Mouse (Mus musculus): ENCODE data around the gene Trip13. TPM values are rescaled to one million over a fixed set of nuclear protein-coding genes. Genes with fewer than 3 reads are reported as not detected.

Trip13 gene
- polyA plus RNA-seq, 1 experiment from 2014 or later: 2.4 TPM

DNA sequence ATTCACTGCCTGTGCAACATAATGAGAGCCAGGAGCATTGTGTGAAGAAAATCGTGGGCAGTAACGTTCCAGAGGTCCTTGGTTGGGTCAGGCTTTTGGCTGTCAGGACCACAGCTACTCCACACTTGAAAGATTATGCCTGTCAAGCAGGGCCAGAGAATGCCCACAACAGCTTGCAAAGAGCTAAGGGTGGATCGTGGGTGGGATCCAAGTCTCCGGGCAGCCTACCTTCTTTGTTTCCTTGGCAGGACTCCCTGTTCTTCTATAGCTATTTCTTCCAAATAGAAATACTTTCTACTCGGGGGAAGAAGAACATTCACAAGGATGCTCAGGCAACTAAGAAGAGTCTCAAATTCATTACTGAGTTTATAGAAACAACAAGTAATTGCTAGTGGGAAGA is 30.4 kb downstream of the Trip13 start:
- Histone ChIP-seq H3K4me1 (ENCODE audit: insufficient read depth, low read depth, low read length) (no peaks in the 10 kb centered on the region), H3K9ac (replicated peaks; ENCODE audit: low read depth) (no peak overlapping the region), H3K4me2 (replicated peaks; ENCODE audit: low read depth, low read length) (no peak overlapping the region), H3K27me3 (replicated peaks; ENCODE audit: insufficient read depth, low read length) (no peaks in the 10 kb centered on the region), H3K36me3 (ENCODE audit: insufficient read depth, low read length) (no peaks in the 10 kb centered on the region), H3K9me3 (ENCODE audit: low read length) (no peaks in the 10 kb centered on the region), H3K27ac (ENCODE audit: low read length) (no peak overlapping the region), H3K4me3 (ENCODE audit: low read depth, low read length) (no peak overlapping the region)
- TF ChIP-seq EP300 (IDR thresholded peaks at IDR 0.05) (no peak), CTCF (IDR thresholded peaks at IDR 0.05) (no peak)
- DNase-seq (ENCODE audit: low spot score) (no peak), ATAC-seq (no peak)
- 74% methylated on average over 5 of the region's 5 CpGs for WGBS

DNA sequence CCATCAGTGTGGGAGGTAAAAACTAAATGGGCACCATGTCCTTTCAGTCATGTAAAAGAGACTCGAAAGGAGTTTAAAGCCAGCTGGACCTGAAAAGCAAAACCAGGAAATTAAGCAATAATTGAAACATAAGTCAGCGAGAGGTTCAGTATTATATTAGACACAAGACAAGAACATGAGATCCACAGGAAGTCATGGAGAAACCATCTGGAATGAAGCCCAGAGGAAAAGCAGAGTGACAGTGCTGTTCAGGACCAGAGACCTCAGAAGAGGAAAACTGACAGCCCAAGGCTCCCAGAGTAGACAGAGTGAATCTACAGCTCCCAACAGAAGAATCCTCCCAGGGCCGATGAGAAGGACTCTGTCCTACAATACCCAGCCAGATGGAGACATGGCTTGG is 40.0 kb downstream of the Trip13 start:
- no peaks in the 10 kb centered on the region for H3K4me1 ChIP-seq (ENCODE audit: insufficient read depth, low read depth, low read length)
- TF ChIP-seq CTCF (IDR thresholded peaks at IDR 0.05): no peak
- 52% methylated on average over 3 of the region's 3 CpGs for WGBS
- H3K27ac ChIP-seq (ENCODE audit: low read length): 0 out of 2 replicates have a peak overlapping the region, but pooled peaks have one; percentile 33
- ATAC-seq (peak; percentile 49), DNase-seq (ENCODE audit: low spot score) (peak; percentile 65)
- H3K27me3 ChIP-seq (replicated peaks; ENCODE audit: insufficient read depth, low read length): no peaks in the 10 kb centered on the region
- no peak overlapping the region for H3K9ac ChIP-seq (replicated peaks; ENCODE audit: low read depth)
- H3K36me3 ChIP-seq (ENCODE audit: insufficient read depth, low read length): no peaks in the 10 kb centered on the region
- H3K9me3 ChIP-seq (ENCODE audit: low read length): no peaks in the 10 kb centered on the region
- H3K4me3 ChIP-seq (ENCODE audit: low read depth, low read length): no peak overlapping the region
- H3K4me2 ChIP-seq (replicated peaks; ENCODE audit: low read depth, low read length): no peak overlapping the region

DNA sequence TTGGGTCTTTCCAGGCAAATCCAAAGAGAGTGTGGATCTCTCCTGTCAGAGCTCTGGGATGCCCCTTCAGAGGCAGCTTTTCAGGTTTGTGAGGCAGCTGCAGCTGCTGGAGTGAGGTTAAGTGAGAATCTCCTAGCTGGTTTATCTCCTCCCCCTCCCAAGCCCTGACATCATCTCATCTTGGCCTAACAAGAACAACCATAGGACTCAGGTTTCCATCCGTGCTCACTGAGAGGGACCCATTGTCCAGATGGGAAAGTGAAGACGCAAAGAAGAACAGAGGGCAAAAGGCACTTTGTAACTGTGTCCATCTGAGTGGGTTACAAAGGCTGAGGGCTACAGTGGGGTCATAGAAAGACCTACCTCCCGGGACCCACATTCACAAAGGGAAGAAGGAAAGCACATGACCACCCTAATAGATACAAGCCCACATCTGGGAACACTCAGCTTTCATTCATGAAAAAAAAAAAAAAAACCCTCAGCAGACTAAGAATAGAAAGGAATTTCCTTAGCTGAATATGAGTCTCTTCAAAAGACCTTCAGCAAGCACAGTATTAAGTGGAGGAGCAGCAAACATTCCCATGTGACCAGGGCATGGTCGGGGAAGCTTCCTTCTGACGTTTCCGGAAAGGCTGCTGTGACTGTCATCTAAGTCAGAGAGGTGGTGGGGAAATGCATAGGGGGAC is 44.9 kb downstream of the Trip13 start:
- Histone ChIP-seq H3K36me3 (ENCODE audit: insufficient read depth, low read length) (no peaks in the 10 kb centered on the region), H3K9me3 (ENCODE audit: low read length) (no peaks in the 10 kb centered on the region), H3K27ac (ENCODE audit: low read length) (peak overlapping the region; percentile 51; the same call in 1 of the 2 replicates), H3K4me2 (replicated peaks; ENCODE audit: low read depth, low read length) (no peak overlapping the region), H3K4me1 (ENCODE audit: insufficient read depth, low read depth, low read length) (no peaks in the 10 kb centered on the region), H3K9ac (replicated peaks; ENCODE audit: low read depth) (no peak overlapping the region), H3K27me3 (replicated peaks; ENCODE audit: insufficient read depth, low read length) (no peaks in the 10 kb centered on the region), H3K4me3 (ENCODE audit: low read depth, low read length) (no peak overlapping the region)
- ATAC-seq (peak; percentile 82), DNase-seq (ENCODE audit: low spot score) (peak; percentile 76)
- TF ChIP-seq CTCF (IDR thresholded peaks at IDR 0.05) (no peak), EP300 (IDR thresholded peaks at IDR 0.05) (peak; percentile 52)
- WGBS: 26% methylated on average over 6 of the region's 6 CpGs

DNA sequence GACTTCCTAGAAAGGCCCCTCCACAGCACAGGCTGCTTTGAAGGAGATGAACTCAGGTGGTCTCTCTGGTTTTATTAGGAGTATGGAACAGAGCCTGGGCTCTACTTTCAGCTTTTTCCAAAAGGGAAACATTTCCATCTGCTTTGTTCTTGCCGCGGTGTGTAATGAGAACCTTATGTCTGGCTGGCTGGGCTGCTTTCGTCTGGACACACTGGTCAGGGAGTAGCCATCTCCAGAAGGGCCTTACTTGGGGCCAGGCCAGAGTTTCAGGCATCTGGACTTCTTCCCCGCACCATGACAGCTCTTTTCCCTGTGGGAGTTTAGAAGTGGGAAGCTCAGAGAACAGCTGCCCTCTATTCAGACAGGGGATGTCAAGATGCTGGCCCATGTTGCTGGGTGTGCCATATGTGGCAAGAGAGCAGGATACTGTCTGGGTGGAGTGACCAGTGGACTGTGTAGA is 50.1 kb downstream of the Trip13 start:
- TF ChIP-seq CTCF (IDR thresholded peaks at IDR 0.05) (no peak), EP300 (IDR thresholded peaks at IDR 0.05) (peak; percentile 19; the same call in 1 of the 2 replicates)
- 62% methylated on average over 4 of the region's 4 CpGs for WGBS
- Histone ChIP-seq H3K9ac (replicated peaks; ENCODE audit: low read depth) (no peak overlapping the region), H3K4me2 (replicated peaks; ENCODE audit: low read depth, low read length) (no peak overlapping the region), H3K4me1 (ENCODE audit: insufficient read depth, low read depth, low read length) (no peaks in the 10 kb centered on the region), H3K9me3 (ENCODE audit: low read length) (no peaks in the 10 kb centered on the region), H3K4me3 (ENCODE audit: low read depth, low read length) (no peak overlapping the region), H3K27ac (ENCODE audit: low read length) (no peak overlapping the region), H3K27me3 (replicated peaks; ENCODE audit: insufficient read depth, low read length) (no peaks in the 10 kb centered on the region), H3K36me3 (ENCODE audit: insufficient read depth, low read length) (no peaks in the 10 kb centered on the region)
- peak; percentile 90 for ATAC-seq
- DNase-seq (ENCODE audit: low spot score): peak; percentile 76

DNA sequence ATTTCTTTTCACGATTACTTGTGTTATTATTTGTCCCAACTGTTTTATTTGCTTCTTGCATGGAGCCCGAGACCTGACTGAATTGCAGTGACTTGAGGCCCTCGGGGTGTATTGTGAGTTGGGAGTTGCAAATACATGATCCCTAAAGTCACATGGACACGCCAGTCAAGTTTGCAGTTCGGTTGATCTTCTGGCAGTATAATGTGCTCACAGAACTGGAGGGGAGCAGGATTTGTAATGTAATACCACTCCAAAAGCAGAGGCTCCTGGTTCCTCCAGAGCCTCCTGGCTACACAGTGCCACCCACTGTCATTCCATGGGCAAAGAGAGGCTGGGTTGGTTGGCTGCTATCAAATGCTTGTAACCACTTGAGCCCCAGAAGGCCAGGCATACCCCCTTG is 51.0 kb downstream of the Trip13 start:
- Histone ChIP-seq H3K4me3 (ENCODE audit: low read depth, low read length) (no peak overlapping the region), H3K9me3 (ENCODE audit: low read length) (no peaks in the 10 kb centered on the region), H3K27me3 (replicated peaks; ENCODE audit: insufficient read depth, low read length) (no peaks in the 10 kb centered on the region), H3K27ac (ENCODE audit: low read length) (no peak overlapping the region), H3K4me1 (ENCODE audit: insufficient read depth, low read depth, low read length) (no peaks in the 10 kb centered on the region), H3K36me3 (ENCODE audit: insufficient read depth, low read length) (no peaks in the 10 kb centered on the region), H3K9ac (replicated peaks; ENCODE audit: low read depth) (no peak overlapping the region), H3K4me2 (replicated peaks; ENCODE audit: low read depth, low read length) (no peak overlapping the region)
- DNase-seq (ENCODE audit: low spot score): no peak
- no peak for ATAC-seq
- TF ChIP-seq CTCF (IDR thresholded peaks at IDR 0.05) (no peak), EP300 (IDR thresholded peaks at IDR 0.05) (no peak)
- WGBS: 78% methylated on average over 5 of the region's 5 CpGs

DNA sequence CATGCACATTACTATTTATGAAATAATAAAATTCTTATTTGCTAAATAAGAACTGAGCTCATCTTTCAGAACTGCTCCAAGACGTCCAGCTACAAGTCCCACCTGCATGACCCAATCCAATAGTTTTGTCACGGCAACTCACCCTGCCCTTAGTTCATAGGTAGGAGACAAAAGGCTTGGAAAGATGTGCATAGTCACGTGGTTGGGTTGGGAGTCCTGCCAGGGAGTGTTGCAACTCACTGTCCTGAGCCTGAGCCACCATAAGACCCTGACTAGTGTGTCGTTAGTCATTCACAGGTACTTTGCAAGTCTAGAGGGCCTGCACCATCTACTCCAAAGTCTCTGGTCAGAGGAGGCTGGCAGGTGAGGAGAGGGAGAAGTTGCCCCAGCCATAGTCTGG is 51.5 kb downstream of the Trip13 start:
- Histone ChIP-seq H3K27me3 (replicated peaks; ENCODE audit: insufficient read depth, low read length) (no peaks in the 10 kb centered on the region), H3K36me3 (ENCODE audit: insufficient read depth, low read length) (no peaks in the 10 kb centered on the region), H3K4me2 (replicated peaks; ENCODE audit: low read depth, low read length) (no peak overlapping the region), H3K27ac (ENCODE audit: low read length) (no peak overlapping the region), H3K9me3 (ENCODE audit: low read length) (no peaks in the 10 kb centered on the region), H3K9ac (replicated peaks; ENCODE audit: low read depth) (no peak overlapping the region), H3K4me3 (ENCODE audit: low read depth, low read length) (no peak overlapping the region), H3K4me1 (ENCODE audit: insufficient read depth, low read depth, low read length) (no peaks in the 10 kb centered on the region)
- no peak for ATAC-seq
- TF ChIP-seq EP300 (IDR thresholded peaks at IDR 0.05): no peak
- no peak for TF ChIP-seq CTCF (IDR thresholded peaks at IDR 0.05)
- no peak for DNase-seq (ENCODE audit: low spot score)
- WGBS: 60% methylated on average over 4 of the region's 4 CpGs

All from lung, postnatal 0 days (tissue).